Mouse (Mus musculus) right cerebral cortex, postnatal 36 days (tissue): ENCODE measurements around the gene Drosha.

Source experiments
- DNase-seq, 2 experiments: peaks; one replicate each; pipeline ENCODE4 v3.0.0; 2022; ENCODE audit warnings: low spot score in 2 of 2, mixed read lengths in 1 of 2

The Drosha gene

DNA sequence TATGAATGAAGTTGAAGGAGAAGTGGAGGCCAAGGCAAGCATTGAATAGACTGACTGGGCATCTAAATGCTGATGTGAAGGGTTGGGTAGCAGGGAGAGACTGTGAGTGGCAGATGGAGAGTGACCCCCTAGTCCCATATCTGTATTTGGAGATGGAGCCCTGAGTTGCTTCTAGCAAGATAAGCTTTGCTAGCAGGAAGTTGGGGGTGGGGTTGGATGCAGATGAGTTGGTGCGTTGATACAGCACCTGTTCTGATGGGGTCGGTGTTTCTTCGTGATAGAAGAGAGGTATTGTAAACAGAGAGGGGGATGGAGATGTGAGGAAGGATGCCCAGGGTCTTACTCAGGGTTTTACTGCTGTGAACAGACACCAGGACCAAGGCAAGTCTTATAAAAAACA, 5.3 kb downstream of the Drosha start:
- DNase-seq = no peak

DNA sequence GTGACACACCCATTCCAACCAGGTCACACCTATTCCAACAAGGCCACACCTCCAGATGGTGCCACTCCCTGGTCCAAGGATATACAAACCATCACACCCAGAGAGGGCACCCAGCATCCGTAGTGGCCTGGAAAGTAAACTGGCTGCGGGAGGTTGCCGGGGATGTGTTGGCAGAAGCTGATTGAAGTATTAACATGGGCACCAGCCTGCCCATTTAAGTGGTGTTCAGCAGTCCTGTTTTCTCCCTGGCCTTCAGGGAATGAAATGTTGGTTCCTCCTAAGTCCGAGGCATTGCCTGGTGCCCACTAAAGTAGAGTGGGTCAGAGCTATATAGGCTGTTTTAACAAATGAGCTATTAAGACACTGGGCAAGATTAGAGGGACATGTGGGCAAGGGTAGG, 8.0 kb downstream of the Drosha start:
- no peak for DNase-seq

DNA sequence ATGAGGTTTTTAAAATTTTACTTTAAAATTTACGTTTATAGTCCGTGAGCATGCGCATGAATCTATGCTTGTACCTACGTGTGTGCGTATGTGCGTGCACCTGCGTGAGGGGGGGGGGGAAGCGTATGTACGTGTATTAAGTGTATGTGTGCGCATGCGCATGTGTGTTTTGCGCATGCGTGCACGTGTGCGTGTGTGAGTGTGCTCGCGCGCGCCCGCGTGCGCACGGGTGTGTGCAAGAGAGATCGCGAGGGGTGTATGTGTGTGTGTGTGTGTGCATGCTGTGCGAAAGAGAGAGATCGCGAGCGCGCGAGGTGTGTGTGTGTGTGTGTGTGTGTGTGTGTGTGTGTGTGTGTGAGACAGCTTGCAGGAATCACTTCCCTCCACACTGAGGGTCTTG, 8.8 kb downstream of the Drosha start:
- DNase-seq = no peak

DNA sequence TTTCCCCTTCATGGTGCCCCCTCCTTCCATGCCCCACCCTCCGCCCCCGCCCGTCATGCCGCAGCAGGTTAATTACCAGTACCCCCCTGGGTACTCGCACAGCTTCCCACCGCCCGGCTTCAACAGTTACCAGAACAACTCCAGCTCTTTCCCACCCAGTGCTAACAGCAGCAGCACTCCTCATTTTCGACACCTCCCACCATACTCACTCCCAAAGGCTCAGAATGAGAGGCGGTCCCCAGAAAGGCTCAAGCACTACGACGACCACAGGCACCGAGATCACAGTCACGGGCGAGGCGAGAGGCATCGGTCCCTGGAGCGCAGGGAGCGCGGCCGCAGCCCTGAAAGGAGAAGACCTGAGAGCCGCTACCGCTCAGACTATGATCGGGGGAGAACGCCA, 9.6 kb downstream of the Drosha start:
- DNase-seq = no peak

DNA sequence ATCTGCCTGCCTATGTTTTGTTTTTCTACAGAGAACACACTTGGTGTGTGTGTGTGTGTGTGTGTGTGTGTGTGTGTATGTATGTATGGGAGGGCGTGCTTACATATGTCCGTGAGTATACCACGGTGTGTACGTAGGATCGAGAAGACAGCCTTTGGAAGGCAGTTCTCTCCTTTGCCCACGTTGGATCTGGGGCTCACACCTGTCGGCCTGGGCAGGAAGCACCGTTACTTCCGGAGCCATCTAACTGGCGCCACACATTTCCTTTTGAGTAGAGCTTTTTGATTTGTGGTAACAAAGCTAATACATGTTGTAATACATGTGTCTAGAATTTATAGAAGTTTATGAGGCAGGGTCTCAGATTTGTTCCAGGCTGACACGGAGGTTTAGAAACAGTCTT, 16.1 kb downstream of the Drosha start:
- DNase-seq = no peak

DNA sequence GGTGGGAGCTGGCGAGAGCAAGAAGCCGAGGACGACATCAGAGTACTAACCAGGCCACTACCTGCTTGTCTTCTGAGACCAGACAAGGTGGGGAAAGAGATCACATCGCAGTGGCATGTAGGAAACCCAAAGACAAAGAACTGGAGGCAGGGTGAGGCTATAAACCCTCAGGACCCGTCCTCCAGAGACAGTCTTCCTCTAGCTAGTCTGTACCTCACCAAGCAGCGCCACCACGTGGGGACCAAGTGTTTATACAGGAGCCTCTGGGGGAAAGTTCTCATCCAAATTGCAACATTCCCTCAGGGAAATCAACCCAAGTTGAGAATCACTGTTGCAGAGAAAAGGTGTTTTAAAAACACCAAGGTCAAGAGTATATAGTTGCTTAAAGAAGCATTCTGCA, 18.2 kb downstream of the Drosha start:
- DNase-seq = no peak

DNA sequence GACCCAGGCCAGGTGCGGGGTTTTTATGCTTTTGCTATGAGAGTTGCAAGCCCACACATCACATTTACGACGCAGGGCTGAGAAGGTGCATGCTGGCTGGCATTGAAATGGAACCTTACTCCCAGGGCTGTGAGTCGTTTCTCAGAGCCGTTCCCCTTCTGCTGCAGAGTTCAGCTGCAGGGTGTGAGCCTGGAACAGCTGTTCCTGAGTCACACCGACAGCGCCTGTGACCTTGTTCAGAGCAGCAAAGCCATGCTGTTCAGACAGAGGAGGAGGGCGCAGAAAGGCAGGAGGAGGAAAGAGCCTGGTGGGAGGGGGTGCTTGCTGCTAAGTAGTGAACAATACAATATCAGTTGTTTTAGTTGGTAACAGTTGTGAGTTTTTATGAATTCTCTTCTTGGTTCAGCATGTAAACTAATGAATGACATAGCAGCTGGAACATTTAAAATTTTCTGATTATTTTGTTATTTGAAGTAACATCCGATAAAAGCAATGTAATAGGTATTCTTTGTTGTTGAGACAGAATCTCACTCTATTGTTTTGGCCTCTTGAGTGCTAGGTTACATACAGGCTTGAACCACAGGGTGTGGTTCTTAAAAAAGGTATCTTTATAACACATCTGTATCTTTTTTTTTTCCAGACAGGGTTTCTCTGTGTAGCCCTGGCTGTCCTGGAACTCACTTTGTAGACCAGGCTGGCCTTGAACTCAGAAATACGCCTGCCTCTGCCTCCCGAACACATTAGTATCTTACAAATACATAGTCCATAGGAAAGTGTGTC, 23.8 kb downstream of the Drosha start:
- no peak for DNase-seq

DNA sequence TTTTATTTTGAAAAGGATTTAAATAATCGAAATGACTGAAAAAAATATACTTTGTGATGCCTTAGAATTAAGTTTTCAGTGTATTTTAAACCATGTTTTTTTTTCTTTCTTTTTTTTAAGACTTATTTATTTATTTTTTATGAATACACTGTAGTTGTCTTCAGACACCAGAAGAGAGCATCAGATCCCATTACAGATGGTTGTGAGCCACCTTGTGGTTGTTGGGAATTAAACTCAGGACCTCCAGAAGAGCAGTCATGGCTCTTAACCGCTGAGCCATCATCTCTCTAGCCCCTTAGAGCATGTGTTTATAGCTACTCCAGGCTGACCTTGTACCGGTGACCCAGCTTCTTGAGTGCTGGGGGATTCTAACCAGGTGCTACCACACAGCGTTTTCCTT, 24.8 kb downstream of the Drosha start:
- no peak for DNase-seq

DNA sequence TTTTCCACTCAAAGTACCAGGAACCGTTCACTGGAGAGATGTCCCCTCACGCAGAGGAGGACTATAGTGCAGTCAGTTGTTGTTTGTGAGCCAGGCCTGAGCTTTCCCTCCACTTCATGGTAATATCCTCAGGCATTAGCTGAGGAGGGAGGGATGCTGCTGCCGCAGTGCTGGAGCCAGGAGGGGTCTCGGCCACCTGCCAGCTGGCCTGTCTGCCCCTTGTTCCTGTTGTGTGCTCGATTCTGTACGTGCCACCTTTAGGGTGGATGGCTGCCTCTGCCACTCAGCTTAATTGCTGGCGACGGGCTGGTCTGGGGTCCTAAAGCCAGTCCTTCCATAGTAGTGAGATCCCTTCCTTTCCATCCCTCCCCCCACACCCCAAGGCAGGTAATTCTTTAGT, 28.9 kb downstream of the Drosha start:
- DNase-seq = no peak

DNA sequence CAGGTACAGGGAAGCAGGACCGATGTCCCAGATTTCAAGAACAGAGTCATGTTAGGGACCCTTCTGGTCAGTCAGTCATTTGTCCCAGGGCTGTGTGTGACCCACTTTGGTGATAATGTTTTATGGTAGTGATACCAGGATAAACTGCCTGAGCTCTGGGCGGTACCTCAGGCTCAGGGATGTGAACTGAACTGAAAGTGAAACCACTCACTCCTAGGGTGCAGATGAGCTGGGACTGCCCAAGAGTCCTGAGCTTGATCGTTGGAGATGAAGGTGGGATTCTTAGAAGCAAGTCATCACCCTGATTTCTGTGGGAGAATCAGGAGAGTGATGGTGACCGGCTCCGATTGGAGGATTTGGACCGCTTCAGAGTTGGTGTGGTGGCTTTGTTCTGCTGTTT, 32.2 kb downstream of the Drosha start:
- no peak for DNase-seq

DNA sequence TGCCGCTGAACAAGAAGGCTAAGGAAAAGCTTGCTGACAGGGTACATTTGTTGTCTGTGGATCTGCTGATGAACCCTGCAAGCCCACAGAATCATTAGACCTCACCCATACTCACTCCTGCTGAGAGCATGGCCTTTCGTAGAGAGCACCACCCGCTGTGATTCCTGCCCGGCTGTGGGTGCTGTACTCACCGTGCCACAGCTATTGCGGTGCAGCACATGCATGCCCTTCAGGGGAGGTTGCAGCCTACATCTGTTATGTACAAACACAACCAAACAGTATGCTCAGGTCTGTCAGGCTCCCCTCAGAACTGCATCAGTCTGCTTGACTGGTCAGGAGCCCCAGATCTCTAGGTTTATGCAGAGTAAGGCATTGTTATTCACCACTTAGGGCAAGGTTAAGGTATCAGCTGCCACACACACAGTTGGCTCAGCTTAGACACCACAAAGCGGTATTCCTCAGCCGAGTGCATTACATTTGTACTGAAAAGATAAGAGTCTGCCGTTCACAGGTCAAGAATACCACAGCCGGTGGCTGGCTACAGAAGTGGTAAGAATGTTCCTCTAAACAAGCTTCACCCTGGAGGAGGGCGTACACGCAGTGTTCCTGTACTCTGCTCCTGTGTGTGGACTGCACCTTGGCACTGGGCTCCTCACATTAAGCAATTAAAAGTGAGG, 33.4 kb downstream of the Drosha start:
- no peak for DNase-seq

DNA sequence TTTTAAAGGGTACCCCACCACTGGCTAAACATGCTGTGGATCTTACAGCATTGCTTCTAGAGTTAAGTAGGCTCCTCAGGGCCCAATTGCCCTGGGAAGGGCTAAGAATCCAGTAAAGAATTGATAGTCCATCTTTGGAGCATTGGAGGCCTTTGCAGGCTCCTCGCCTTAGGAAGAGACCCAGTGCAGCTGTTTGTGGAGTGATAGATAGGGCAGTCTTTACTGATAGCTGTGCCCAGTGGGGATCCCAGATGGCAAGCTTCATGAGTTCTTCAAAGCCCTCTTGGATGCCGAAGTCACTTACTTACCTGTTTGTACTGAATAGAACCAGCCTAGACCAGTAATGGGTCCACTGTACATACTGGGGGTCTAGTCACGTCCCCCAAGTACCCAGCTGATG, 34.0 kb downstream of the Drosha start:
- DNase-seq = no peak

DNA sequence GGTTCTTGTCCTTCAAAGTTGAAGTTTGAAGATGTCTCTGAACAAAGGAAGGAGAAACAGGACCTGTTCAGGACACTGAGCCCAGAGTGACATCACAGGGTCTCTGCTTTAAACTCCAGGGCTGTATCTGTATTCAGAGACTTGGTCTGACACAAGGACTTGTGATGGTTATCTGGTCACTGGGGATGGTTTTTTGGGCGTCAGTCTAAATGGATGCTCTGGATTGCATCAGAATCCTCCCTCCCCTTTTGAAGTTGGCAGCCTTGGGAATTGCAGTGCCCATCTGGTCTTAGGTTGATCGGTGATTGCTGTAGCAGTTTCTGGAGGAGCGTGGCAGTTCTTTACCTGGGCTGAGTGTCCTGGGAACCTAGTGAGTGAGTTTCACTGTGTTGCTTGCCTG, 37.4 kb downstream of the Drosha start:
- DNase-seq = no peak

DNA sequence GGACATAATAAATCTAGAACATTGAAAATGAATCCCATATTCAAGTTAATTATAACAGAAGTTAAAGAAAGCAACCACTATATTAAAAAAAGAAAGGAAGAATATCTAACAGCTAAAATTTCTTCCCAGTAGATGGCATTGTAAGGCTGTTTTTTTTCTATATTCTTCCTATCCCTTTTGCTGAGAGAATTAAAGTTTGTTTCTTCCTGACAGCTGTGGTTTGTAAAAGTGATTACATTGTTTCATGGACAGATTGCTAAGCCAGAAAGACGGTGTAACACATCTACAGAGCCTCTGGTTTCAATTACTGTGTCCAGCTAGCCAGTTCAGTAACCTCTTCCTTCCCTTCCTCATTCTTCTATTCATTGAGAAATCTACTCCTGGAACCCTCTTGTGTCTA, 39.1 kb downstream of the Drosha start:
- DNase-seq = no peak

DNA sequence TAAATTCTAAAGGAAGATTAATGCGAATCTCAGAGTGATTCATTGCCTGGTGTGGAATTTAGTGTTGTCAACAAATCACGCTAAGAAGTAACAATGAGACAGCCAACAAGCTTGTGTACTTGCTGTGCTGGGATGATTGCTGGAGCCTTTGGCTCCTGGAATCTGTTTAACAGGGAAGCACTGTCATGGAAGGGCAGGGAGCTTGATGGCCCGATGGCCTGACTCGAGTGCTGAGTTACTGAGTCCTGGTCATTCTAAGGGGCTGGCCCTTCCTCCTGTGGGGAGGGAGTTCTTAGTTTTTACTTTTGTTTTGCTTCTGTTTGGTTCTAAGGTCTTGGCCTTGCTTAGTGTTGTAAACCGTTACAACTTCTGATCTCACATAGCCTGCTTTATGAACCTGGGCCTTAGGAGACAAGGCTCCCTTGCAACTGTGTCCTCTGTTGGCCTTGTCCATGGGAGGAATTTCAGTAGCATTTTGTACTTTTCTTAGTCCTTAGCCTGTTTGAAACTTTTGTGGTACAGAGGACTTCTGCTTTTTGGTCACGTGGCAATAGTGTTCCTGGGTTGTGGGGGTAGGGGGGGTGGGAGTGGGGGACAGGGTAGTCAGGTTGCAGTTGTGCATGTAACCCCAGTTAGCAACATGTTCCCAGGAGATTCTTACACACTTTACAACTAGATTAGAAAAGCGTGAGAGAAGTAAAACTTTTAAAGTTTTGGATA, 41.1 kb downstream of the Drosha start:
- DNase-seq = no peak

DNA sequence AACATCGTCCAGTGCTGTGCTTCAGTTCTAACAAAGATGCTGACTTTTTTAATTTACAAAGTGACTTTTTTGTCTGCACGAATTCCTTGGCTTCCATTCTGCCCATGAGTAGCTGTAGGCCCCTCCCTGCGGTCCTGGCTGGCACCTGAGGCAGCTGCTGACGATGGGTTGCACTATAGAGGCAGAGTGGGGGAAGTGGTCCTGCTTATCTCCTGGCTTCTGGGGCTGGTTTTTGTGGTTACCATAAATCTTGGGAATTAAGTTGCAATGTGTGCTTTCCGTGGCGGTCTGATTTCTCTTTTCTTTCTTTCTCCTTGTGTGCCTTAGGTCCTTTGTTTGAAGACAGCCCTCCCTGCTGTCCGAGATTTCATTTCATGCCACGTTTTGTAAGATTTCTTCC, 42.7 kb downstream of the Drosha start:
- no peak for DNase-seq

DNA sequence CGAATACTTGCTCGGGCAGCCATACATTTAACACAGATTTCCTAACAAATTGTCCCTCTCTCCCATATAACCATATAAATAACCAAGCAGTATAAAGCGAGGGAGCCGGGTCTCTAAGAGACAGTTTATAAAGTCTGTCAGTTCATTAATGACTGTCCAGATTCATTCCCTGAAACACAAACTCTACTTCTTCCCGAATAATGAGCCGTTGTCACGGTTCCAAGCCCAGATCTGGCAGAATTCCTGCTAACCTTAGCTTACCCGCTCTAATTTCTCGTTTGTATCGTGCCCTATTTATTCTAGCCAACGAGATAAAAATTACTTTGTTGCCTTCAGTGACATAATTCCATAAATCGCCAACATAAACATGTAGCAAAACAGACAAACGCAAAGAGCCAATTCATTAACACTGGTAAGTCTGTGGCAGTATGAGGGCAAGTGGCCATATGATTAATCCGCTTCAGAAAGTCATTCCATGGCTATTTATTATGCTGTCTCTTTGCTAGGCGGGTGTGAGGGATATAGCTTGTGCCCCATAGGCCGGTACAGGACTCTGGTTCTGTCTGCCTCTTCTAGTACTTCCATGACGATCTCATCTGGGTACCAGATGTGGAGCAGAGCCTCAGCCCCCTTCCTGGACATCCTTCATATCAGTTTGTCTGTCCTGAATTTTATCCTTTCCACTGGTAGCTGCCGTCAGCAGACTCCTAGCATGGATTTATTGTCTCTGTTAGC, 51.0 kb downstream of the Drosha start:
- no peak for DNase-seq

DNA sequence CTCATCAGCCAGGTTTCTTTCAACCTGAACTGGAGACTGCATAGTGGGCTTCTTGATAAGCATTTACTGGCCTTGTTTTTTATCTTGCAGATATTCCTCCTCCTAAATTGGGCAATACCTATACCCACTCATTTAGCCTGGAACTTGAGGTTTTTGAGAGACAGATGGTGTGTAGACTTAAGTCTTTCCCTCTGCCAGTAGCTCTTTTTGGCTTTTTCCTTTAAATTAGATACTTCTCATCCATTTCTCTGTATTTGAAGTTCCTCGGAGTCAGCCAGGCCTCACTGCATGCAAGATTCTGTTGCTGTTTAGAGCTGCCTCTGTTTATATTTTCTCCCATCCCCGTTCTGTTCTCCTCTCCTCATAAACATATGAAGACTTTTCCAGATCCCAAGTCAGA, 51.7 kb downstream of the Drosha start:
- no peak for DNase-seq

DNA sequence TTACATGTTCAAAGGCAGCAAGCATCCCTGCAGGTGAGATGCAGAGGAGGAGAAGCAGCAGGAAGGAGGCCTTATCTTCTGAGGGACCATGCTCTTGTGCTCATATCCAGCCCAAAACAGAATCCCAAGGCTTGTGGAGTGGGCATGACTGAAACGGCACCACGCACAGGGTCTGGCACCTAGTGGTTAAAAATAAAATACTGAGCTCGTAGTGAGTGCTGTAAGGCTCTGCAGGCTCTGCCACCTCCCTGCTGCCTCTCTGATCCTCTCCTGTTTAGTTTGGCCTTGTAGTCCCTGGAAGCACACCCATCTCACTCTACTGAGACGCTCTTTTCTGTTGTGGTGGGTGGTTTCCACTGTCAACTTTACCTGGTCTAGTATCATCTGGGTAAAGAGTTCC, 52.3 kb downstream of the Drosha start:
- DNase-seq = no peak

DNA sequence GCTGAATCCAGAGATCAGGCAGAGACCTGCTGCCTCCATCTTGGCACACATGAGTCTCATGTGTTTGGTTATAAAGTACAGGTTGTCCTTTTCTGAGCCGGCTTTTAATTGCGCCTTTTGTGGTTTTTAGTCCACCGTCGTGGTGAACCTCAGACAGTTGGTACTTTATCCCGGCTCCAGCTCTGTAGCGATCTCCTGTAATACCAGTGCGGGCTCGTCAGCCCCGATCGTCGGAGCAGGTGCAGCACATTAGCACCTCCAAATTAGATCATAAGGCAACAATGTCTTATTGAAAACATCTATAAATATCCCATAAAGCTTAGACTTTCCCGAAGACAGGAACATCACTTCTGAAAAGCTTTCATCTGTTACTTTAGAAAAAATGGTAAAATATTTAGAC, 53.3 kb downstream of the Drosha start:
- no peak for DNase-seq

DNA sequence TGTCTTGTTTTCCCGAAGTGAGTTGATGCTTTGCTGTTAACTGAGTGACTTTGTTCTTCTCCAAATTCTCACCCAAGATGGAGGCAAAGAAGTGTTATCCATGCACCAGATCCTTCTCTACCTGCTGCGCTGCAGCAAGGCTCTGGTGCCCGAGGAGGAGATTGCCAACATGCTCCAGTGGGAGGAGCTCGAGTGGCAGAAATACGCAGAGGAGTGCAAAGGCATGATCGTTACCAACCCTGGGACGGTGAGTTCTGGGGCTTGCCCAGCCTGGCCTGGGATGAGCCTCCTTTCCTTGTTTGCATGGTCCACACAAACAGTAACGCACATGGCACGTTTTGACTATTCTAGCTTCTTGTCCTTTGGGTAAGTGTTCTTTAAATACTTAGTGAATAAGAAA, 54.0 kb downstream of the Drosha start:
- no peak for DNase-seq

DNA sequence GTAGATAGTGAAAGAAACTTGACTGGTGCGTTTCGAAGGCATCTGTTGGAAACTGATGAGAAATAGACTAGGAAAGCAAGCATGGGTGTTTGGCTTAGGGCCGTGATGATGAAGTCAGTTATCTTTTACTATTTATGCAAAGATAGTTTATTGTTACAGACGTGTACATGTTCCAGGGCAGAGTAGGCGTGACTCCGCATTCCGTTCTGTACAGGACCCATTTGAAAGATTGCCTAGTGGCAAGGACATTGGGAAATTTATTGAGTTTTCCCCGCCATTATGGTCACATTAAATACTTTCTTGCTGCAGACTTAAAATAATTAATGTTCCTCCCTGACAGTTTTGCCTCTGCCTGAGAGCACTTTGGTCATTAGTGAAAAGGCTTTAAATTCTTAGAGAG, 55.3 kb downstream of the Drosha start:
- DNase-seq = no peak
